Mouse (Mus musculus): ENCODE measurements at regions not wholly inside any gene's neighbourhood (a gene's known extent, or its start where the extent isn't known, plus 50 kb on each side); places are given as distances from the start of the nearest gene placed in this dataset.

DNA sequence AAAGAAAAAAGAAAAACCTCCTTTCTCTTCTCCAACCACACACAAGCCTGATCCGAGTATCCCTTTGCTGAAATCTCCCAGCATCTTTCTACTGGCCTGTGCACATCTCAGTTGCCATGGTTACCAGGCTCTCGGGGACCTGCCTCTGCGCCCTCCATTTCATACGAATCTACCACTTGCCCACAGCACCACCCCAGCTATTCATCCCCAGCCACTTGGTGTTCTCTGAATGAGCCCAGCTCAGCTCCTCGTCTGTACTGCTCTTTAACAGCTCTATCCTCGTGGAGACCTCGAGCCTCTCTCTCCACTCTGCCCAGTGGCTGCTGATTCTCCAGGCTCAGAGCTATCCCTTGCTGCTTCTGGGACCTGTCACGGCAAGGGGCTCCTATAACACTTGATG, 166.9 kb downstream of the Ttc8 start:
- H3K4me3 ChIP-seq (ENCODE audit: low read depth, low read length) = no peak overlapping the region
- no peak overlapping the region for H3K9ac ChIP-seq (replicated peaks; ENCODE audit: low read length, poor library complexity, severe bottlenecking)
- peaks cover 7% of the 10 kb centered on the region; the same call in 1 of the 2 replicates for H3K4me1 ChIP-seq (ENCODE audit: insufficient read depth, low read length)
- H3K36me3 ChIP-seq (ENCODE audit: insufficient read depth, low read length) = no peaks in the 10 kb centered on the region
- no peak for TF ChIP-seq CTCF (IDR thresholded peaks at IDR 0.05)
- H3K9me3 ChIP-seq (ENCODE audit: low read length) = no peaks in the 10 kb centered on the region
- ATAC-seq (ENCODE audit: low FRiP score) (peak; percentile 75), DNase-seq (ENCODE audit: low spot score) (peak; percentile 84)
- peak overlapping the region; percentile 67 for H3K27ac ChIP-seq (ENCODE audit: low read depth, low read length)
- H3K4me2 ChIP-seq (ENCODE audit: low read depth, low read length, poor library complexity, severe bottlenecking) = no peak overlapping the region
- H3K27me3 ChIP-seq (ENCODE audit: insufficient read depth, low read length) = no peaks in the 10 kb centered on the region
- WGBS = 7% methylated on average over 8 of the region's 8 CpGs

DNA sequence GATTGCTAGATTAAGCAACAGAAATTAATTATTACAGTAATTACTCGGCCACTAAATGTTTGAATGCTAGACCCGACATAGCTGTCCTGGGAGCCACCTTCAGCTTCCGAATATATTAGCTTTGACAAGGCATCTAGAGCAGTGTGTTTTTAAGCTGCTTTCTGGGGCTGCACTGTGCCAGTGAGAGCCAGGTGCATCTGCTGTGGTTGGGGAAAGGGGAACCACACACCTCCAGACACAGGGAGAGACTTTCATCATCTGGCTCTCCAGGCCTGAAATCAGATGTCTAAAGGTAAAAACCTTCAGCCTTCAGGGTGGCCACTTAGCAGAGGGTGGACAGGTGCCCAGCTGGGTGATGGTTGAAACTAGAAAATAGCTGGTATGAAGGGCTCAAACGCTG, 171.4 kb downstream of the Ttc8 start:
- DNase-seq (ENCODE audit: low spot score) (no peak), ATAC-seq (ENCODE audit: low FRiP score) (no peak)
- no peaks in the 10 kb centered on the region for H3K27me3 ChIP-seq (ENCODE audit: insufficient read depth, low read length)
- H3K27ac ChIP-seq (ENCODE audit: low read depth, low read length) = no peak overlapping the region
- H3K4me2 ChIP-seq (ENCODE audit: low read depth, low read length, poor library complexity, severe bottlenecking) = no peak overlapping the region
- H3K4me1 ChIP-seq (ENCODE audit: insufficient read depth, low read length) = peaks cover 1% of the 10 kb centered on the region; the same call in 1 of the 2 replicates
- WGBS = 60% methylated on average over 4 of the region's 4 CpGs
- TF ChIP-seq CTCF (IDR thresholded peaks at IDR 0.05) = no peak
- H3K9ac ChIP-seq (replicated peaks; ENCODE audit: low read length, poor library complexity, severe bottlenecking) = no peak overlapping the region
- H3K4me3 ChIP-seq (ENCODE audit: low read depth, low read length) = no peak overlapping the region
- H3K9me3 ChIP-seq (ENCODE audit: low read length) = no peaks in the 10 kb centered on the region
- H3K36me3 ChIP-seq (ENCODE audit: insufficient read depth, low read length) = no peaks in the 10 kb centered on the region

- ATAC-seq (ENCODE audit: low FRiP score) = no peak
- no peak overlapping the region for H3K27ac ChIP-seq (ENCODE audit: low read depth, low read length)
- H3K4me1 ChIP-seq (ENCODE audit: insufficient read depth, low read length) = no peaks in the 10 kb centered on the region; the same call in 1 of the 2 replicates
- no peak overlapping the region for H3K4me2 ChIP-seq (ENCODE audit: low read depth, low read length, poor library complexity, severe bottlenecking)
- TF ChIP-seq CTCF (IDR thresholded peaks at IDR 0.05) = no peak
- no peaks in the 10 kb centered on the region for H3K36me3 ChIP-seq (ENCODE audit: insufficient read depth, low read length)
- no peaks in the 10 kb centered on the region for H3K9me3 ChIP-seq (ENCODE audit: low read length)
- DNase-seq (ENCODE audit: low spot score) = no peak
- no peaks in the 10 kb centered on the region for H3K27me3 ChIP-seq (ENCODE audit: insufficient read depth, low read length)
- 72% methylated on average over 3 of the region's 3 CpGs for WGBS
- H3K4me3 ChIP-seq (ENCODE audit: low read depth, low read length) = no peak overlapping the region
- H3K9ac ChIP-seq (replicated peaks; ENCODE audit: low read length, poor library complexity, severe bottlenecking) = no peak overlapping the region
These were observed 172.8 kb downstream of the Ttc8 start for GRCm38 (mm10) chr12:99093151-99093550.

GRCm38 (mm10) chr12:99093989-99094388, 173.6 kb downstream of the Ttc8 start:
- H3K27ac ChIP-seq (ENCODE audit: low read depth, low read length) = no peak overlapping the region
- no peaks in the 10 kb centered on the region for H3K27me3 ChIP-seq (ENCODE audit: insufficient read depth, low read length)
- DNase-seq (ENCODE audit: low spot score) (no peak), ATAC-seq (ENCODE audit: low FRiP score) (no peak)
- H3K9me3 ChIP-seq (ENCODE audit: low read length) = no peaks in the 10 kb centered on the region
- WGBS = 82% methylated on average over 6 of the region's 6 CpGs
- H3K4me3 ChIP-seq (ENCODE audit: low read depth, low read length) = no peak overlapping the region
- no peaks in the 10 kb centered on the region for H3K4me1 ChIP-seq (ENCODE audit: insufficient read depth, low read length)
- no peaks in the 10 kb centered on the region for H3K36me3 ChIP-seq (ENCODE audit: insufficient read depth, low read length)
- H3K4me2 ChIP-seq (ENCODE audit: low read depth, low read length, poor library complexity, severe bottlenecking) = no peak overlapping the region
- TF ChIP-seq CTCF (IDR thresholded peaks at IDR 0.05) = no peak
- no peak overlapping the region for H3K9ac ChIP-seq (replicated peaks; ENCODE audit: low read length, poor library complexity, severe bottlenecking)

- no peaks in the 10 kb centered on the region for H3K27me3 ChIP-seq (ENCODE audit: insufficient read depth, low read length)
- DNase-seq (ENCODE audit: low spot score) = peak; percentile 92
- peak; percentile 95 for TF ChIP-seq CTCF (IDR thresholded peaks at IDR 0.05)
- no peak for ATAC-seq (ENCODE audit: low FRiP score)
- H3K9me3 ChIP-seq (ENCODE audit: low read length) = no peaks in the 10 kb centered on the region
- no peak overlapping the region for H3K27ac ChIP-seq (ENCODE audit: low read depth, low read length)
- no peak overlapping the region for H3K4me2 ChIP-seq (ENCODE audit: low read depth, low read length, poor library complexity, severe bottlenecking)
- H3K4me1 ChIP-seq (ENCODE audit: insufficient read depth, low read length) = no peaks in the 10 kb centered on the region
- no peaks in the 10 kb centered on the region for H3K36me3 ChIP-seq (ENCODE audit: insufficient read depth, low read length)
- H3K9ac ChIP-seq (replicated peaks; ENCODE audit: low read length, poor library complexity, severe bottlenecking) = no peak overlapping the region
- H3K4me3 ChIP-seq (ENCODE audit: low read depth, low read length) = no peak overlapping the region
- 38% methylated on average over 14 of the region's 14 CpGs for WGBS
These were observed 176.7 kb downstream of the Ttc8 start for GRCm38 (mm10) chr12:99096930-99097617.

GRCm38 (mm10) chr12:99097618-99098066, 177.3 kb downstream of the Ttc8 start:
- WGBS = 93% methylated on average over 17 of the region's 17 CpGs
- Histone ChIP-seq H3K4me2 (ENCODE audit: low read depth, low read length, poor library complexity, severe bottlenecking) (no peak overlapping the region), H3K27ac (ENCODE audit: low read depth, low read length) (no peak overlapping the region), H3K36me3 (ENCODE audit: insufficient read depth, low read length) (no peaks in the 10 kb centered on the region), H3K27me3 (ENCODE audit: insufficient read depth, low read length) (no peaks in the 10 kb centered on the region), H3K9ac (replicated peaks; ENCODE audit: low read length, poor library complexity, severe bottlenecking) (no peak overlapping the region), H3K4me3 (ENCODE audit: low read depth, low read length) (no peak overlapping the region), H3K4me1 (ENCODE audit: insufficient read depth, low read length) (no peaks in the 10 kb centered on the region), H3K9me3 (ENCODE audit: low read length) (no peaks in the 10 kb centered on the region)
- DNase-seq (ENCODE audit: low spot score) (no peak), ATAC-seq (ENCODE audit: low FRiP score) (no peak)
- TF ChIP-seq CTCF (IDR thresholded peaks at IDR 0.05) = no peak
